Mouse (Mus musculus) heart, embryonic 11.5 days (tissue): ENCODE measurements around the gene Nrip2. TPM values are rescaled to one million over a fixed set of nuclear protein-coding genes. Genes with fewer than 3 reads are reported as not detected.

Experiments used
- ATAC-seq: fragments of 200-750 bp; cut with Nextera tagmentation; replicated peaks from 2 replicates; pipeline ENCODE4 v1.8.0; 2017; ENCODE audit warnings: moderate library complexity; ENCODE audit not compliant: insufficient number of reproducible peaks, low FRiP score, low TSS enrichment
- H3K27ac ChIP-seq: fragments of 300-500 bp; sonication (generic); 2 replicates; pipeline ENCODE4 v1.5.1; 2014; ENCODE audit warnings: mild to moderate bottlenecking, low read depth, low read length
- H3K27me3 ChIP-seq: fragments of 300-500 bp; sonication (generic); 2 replicates; pipeline ENCODE4 v1.6.1; 2014; ENCODE audit warnings: mild to moderate bottlenecking, low read length, mixed read lengths; ENCODE audit not compliant: control insufficient read depth, insufficient read depth
- H3K36me3 ChIP-seq: fragments of 300-500 bp; sonication (generic); 2 replicates; pipeline ENCODE4 v1.6.1; 2014; ENCODE audit warnings: mild to moderate bottlenecking, low read length, moderate library complexity, mixed read lengths; ENCODE audit not compliant: control insufficient read depth, insufficient read depth
- H3K4me1 ChIP-seq: fragments of 300-500 bp; sonication (generic); 2 replicates; pipeline ENCODE4 v1.6.1; 2014; ENCODE audit warnings: low read length; ENCODE audit not compliant: control insufficient read depth, insufficient read depth
- H3K4me2 ChIP-seq: fragments of 300-500 bp; sonication (generic); 2 replicates; pipeline ENCODE4 v1.6.1; 2014; ENCODE audit warnings: mild to moderate bottlenecking, moderate library complexity
- H3K4me3 ChIP-seq: fragments of 300-500 bp; sonication (generic); 2 replicates; pipeline ENCODE4 v1.5.1; 2014; ENCODE audit warnings: low read depth, low read length
- H3K9ac ChIP-seq: fragments of 300-500 bp; sonication (generic); 2 replicates; pipeline ENCODE4 v1.6.1; 2014; ENCODE audit warnings: mild to moderate bottlenecking, low read depth, low read length, moderate library complexity
- H3K9me3 ChIP-seq: fragments of 300-500 bp; sonication (generic); replicated peaks from 2 replicates; pipeline ENCODE4 v1.6.1; 2016; ENCODE audit warnings: low read length; ENCODE audit not compliant: control insufficient read depth
- WGBS: fragments of 180-500 bp; shearing (Covaris S2); extraction: QIAGEN DNeasy Blood & Tissue Kit; methylation state at CpG from one replicate; pipeline ENCODE4 v1.1.7; 2014; ENCODE audit not compliant: insufficient replicate concordance; 5-methylcytosine and 5-hydroxymethylcytosine counted together
- polyA plus RNA-seq: library from polyadenylated mRNA; unstranded; fragments of >200 nt; fragmentation: Nextera tagmentation; extraction: Ambion mirVana; gene quantifications from 2 replicates; pipeline ENCODE4 v1.2.1, GENCODE M21; 2014

The Nrip2 gene
- polyA plus RNA-seq, 1 experiment from 2014 or later: 1.9 TPM

- no peak overlapping the region for H3K4me3 ChIP-seq
- H3K9me3 ChIP-seq: no peaks in the 10 kb centered on the region
- no peaks in the 10 kb centered on the region for H3K4me1 ChIP-seq
- WGBS: 71% methylated on average over 3 of the region's 3 CpGs
- no peak for ATAC-seq
- no peaks in the 10 kb centered on the region for H3K27me3 ChIP-seq
- H3K9ac ChIP-seq: no peak overlapping the region
- no peaks in the 10 kb centered on the region for H3K36me3 ChIP-seq
- H3K27ac ChIP-seq: no peak overlapping the region
- no peak overlapping the region for H3K4me2 ChIP-seq
Measured at GRCm38 (mm10) chr6:128381254-128381653, 17.8 kb upstream of the Nrip2 start.

GRCm38 (mm10) chr6:128383752-128384151 lies 15.3 kb upstream of the Nrip2 start:
- H3K27ac ChIP-seq: no peak overlapping the region
- H3K36me3 ChIP-seq: no peaks in the 10 kb centered on the region
- 83% methylated on average over 7 of the region's 7 CpGs for WGBS
- H3K4me1 ChIP-seq: no peaks in the 10 kb centered on the region
- H3K4me3 ChIP-seq: no peak overlapping the region
- no peaks in the 10 kb centered on the region for H3K27me3 ChIP-seq
- no peak overlapping the region for H3K4me2 ChIP-seq
- no peak overlapping the region for H3K9ac ChIP-seq
- no peaks in the 10 kb centered on the region for H3K9me3 ChIP-seq
- no peak for ATAC-seq

- H3K27me3 ChIP-seq: no peaks in the 10 kb centered on the region
- no peak overlapping the region for H3K9ac ChIP-seq
- H3K36me3 ChIP-seq: no peaks in the 10 kb centered on the region
- WGBS: 80% methylated on average over 1 of the region's 1 CpGs
- H3K9me3 ChIP-seq: no peaks in the 10 kb centered on the region
- no peak for ATAC-seq
- no peak overlapping the region for H3K4me3 ChIP-seq
- no peak overlapping the region for H3K4me2 ChIP-seq
- H3K4me1 ChIP-seq: no peaks in the 10 kb centered on the region
- H3K27ac ChIP-seq: no peak overlapping the region
Measured at GRCm38 (mm10) chr6:128385026-128385425, 14.1 kb upstream of the Nrip2 start.

- no peaks in the 10 kb centered on the region for H3K27me3 ChIP-seq
- no peak overlapping the region for H3K4me2 ChIP-seq
- no peak overlapping the region for H3K27ac ChIP-seq
- no peaks in the 10 kb centered on the region for H3K36me3 ChIP-seq
- WGBS: 72% methylated on average over 1 of the region's 1 CpGs
- no peak overlapping the region for H3K9ac ChIP-seq
- no peak for ATAC-seq
- H3K4me1 ChIP-seq: no peaks in the 10 kb centered on the region
- H3K4me3 ChIP-seq: no peak overlapping the region
- H3K9me3 ChIP-seq: no peaks in the 10 kb centered on the region
Measured at GRCm38 (mm10) chr6:128389185-128389584, 9.9 kb upstream of the Nrip2 start.

DNA sequence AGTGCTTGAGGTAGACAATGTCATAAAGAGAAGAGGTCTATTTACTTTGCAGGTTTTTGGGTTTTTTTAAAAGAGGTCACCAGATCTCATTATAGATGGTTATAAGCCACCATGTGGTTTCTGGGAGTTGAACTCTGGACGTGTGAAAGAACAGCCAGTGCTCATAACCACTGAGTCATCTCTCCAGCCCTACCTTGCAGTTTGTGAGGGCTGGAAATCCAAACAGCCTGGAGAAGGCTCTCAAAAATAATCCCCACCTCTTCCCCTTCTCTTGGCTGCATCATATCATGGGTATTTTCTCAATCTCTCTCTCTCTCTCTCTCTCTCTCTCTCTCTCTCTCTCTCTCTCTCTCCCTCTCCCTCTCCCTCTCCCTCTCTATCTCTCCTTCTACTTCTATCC lies 8.4 kb upstream of the Nrip2 start:
- H3K4me1 ChIP-seq: no peaks in the 10 kb centered on the region
- no peaks in the 10 kb centered on the region for H3K9me3 ChIP-seq
- no peak overlapping the region for H3K9ac ChIP-seq
- H3K27me3 ChIP-seq: no peaks in the 10 kb centered on the region
- no peaks in the 10 kb centered on the region for H3K36me3 ChIP-seq
- H3K4me3 ChIP-seq: no peak overlapping the region
- no peak overlapping the region for H3K27ac ChIP-seq
- ATAC-seq: no peak
- 56% methylated on average over 1 of the region's 1 CpGs for WGBS
- no peak overlapping the region for H3K4me2 ChIP-seq

GRCm38 (mm10) chr6:128397574-128398261 lies 1.4 kb upstream of the Nrip2 start:
- H3K27me3 ChIP-seq: no peaks in the 10 kb centered on the region
- no peak overlapping the region for H3K4me3 ChIP-seq
- ATAC-seq: no peak
- no peaks in the 10 kb centered on the region for H3K36me3 ChIP-seq
- no peaks in the 10 kb centered on the region for H3K9me3 ChIP-seq
- H3K4me1 ChIP-seq: peaks cover 6% of the 10 kb centered on the region; the same call in 1 of the 2 replicates
- WGBS: 70% methylated on average over 7 of the region's 7 CpGs
- H3K9ac ChIP-seq: no peak overlapping the region
- H3K4me2 ChIP-seq: no peak overlapping the region
- no peak overlapping the region for H3K27ac ChIP-seq

- no peaks in the 10 kb centered on the region for H3K36me3 ChIP-seq
- peak overlapping the region; percentile 57 for H3K4me2 ChIP-seq
- peak overlapping the region; percentile 66 for H3K9ac ChIP-seq
- peak overlapping the region; percentile 23 for H3K4me3 ChIP-seq
- no peaks in the 10 kb centered on the region for H3K27me3 ChIP-seq
- H3K27ac ChIP-seq: no peak overlapping the region; the same call in 1 of the 2 replicates
- 48% methylated on average over 21 of the region's 21 CpGs for WGBS
- H3K9me3 ChIP-seq: no peaks in the 10 kb centered on the region
- no peak; the same call in 1 of the 2 replicates for ATAC-seq
- H3K4me1 ChIP-seq: peaks cover 6% of the 10 kb centered on the region; the same call in 1 of the 2 replicates
Measured at GRCm38 (mm10) chr6:128399421-128400185, 507 bp downstream of the Nrip2 start.

DNA sequence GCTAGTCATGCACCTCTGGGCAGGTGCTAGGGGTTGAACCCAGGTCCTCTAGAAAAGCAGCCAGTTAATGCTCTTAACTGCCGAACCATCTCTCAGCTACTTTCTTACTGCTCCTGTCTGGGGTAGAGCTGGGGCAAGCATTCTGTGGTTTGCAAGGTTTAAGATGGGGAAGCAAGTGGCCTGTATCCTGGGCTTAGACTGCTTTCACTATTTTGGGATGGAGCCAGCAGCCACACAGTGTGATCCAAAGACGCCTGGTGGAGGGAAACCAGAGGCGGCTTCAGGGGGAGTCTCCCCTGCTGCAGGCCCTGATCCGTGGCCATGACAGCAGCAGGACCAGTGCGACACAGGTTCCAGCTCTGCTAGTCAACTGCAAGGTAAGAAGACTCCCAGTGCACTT lies 5.6 kb downstream of the Nrip2 start:
- Histone ChIP-seq H3K4me1 (peaks cover 4% of the 10 kb centered on the region; the same call in 1 of the 2 replicates), H3K9ac (no peak overlapping the region), H3K36me3 (peaks cover 17% of the 10 kb centered on the region), H3K4me2 (no peak overlapping the region), H3K27me3 (no peaks in the 10 kb centered on the region), H3K4me3 (no peak overlapping the region), H3K27ac (no peak overlapping the region), H3K9me3 (no peaks in the 10 kb centered on the region)
- 62% methylated on average over 5 of the region's 5 CpGs for WGBS
- no peak for ATAC-seq
